Mouse (Mus musculus) thymus, postnatal 10 days (tissue): Measurements from ENCODE around the gene Apex2.

Experiments used
- DNase-seq, 2 experiments: peaks; one replicate each; pipeline ENCODE4 v3.0.0; 2021; ENCODE audit warnings: low spot score in 2 of 2

The Apex2 gene

DNA sequence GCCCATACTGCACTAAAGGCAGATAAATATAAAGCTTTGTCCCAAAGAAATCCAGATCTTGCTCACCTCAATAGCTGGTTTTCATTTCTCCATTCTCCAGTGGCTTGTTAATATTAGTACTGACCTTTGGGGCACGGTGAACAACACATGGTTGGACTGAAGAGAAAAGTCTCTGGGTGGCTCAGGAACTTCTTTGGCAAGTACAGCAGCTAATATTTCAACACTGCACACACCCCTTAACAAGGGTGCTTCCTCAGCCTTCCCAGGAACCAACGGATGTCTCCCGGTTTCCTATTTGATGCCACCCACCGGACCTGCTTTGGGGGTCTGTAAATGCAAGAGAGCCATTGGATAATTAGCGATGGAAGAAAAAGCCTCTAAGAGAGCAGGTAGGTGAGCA is at the start of gene Apex2:
Gene Apex2 (minus strand): TSS at position 173 of the 400 bp plus-strand sequence.
- no peak for DNase-seq

DNA sequence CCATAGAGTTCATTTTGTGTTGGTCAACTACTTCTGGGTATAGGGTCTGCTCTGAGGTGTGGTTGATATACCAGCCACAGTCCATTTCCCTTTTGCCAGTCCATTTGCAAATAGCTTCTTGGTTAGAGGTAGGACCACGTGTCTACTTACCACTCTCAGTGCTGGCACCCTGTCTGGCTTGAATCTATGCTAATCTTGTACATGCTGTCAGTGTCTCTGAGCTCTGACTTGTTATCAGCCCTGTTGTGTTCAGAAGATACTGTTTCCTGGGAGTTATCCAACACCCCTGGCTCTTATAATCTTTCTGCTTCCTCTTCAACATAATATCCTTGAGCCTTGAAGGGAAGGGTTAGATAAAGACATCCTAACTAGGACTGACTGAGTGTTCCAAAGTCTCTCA is 46.8 kb upstream of the Apex2 start:
- no peak for DNase-seq

GRCm38 (mm10) chrX:150598882-150599281 is 9.2 kb upstream of the Apex2 start:
- no peak for DNase-seq

GRCm38 (mm10) chrX:150595016-150595760 is 5.5 kb upstream of the Apex2 start:
- no peak for DNase-seq

DNA sequence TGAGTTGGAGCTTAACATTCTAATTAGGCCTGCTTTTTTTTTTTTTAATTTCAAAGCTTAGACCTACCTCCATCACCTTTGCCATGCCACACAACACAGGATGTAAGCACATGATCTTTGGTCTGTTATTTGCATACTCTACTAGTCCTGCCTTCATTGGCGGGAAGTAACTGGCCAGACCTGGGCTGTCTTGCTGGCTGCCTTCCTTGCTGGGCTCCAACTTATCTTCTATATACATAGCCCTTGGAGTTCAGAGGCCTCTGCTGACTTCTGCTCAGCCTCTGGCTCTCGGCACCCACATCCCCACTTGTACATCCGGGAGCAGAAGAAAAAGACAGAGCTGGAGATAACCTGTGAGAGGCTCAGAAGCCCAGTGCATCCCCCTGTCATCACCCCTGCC is 4.5 kb upstream of the Apex2 start:
- no peak for DNase-seq

GRCm38 (mm10) chrX:150593266-150594035 is 3.8 kb upstream of the Apex2 start:
- no peak for DNase-seq

DNA sequence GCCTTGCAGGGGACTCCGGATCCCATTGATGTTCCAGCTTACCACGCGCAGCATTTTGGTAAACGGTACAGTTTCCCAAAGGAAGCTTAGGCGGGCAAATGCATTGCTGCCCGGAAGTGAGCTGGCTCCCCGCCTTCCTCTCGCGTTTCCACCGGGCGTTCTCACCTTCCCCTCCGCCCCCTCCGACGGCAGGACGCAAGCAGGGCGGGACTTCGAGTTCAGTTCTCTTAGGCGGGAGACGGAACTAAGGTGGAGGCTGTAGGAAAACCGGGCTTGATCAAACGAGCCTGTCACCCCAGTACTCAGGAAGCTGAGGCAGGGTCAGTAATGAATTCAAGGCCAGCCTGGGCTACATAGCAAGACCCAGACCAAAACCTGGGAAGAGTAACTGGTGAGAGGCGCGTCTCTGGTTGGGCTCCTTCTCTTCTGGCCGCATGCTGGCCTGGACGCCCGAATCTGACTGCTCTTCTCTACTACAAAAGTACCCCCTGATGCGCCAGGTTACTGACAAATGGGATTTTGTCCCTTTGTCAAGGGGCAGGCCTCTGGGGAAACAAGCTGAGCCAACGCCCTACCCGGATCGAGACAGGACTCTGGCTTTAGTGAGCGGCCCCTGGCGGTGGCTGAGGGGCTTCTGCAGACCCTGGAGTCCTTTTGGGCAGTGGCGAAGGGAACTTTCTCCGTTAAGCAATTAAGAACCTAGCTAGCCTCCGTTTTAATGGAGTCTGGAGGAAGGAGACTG is 1.5 kb downstream of the Apex2 start, which contains the start of gene Pfkfb1:
Gene Pfkfb1 (plus strand): TSS at position 207 of the 742 bp plus-strand sequence.
- peak; percentile 66 to 67 for DNase-seq

- DNase-seq, result no peak
Measured at GRCm38 (mm10) chrX:150585116-150585515, 4.6 kb downstream of the Apex2 start.

DNA sequence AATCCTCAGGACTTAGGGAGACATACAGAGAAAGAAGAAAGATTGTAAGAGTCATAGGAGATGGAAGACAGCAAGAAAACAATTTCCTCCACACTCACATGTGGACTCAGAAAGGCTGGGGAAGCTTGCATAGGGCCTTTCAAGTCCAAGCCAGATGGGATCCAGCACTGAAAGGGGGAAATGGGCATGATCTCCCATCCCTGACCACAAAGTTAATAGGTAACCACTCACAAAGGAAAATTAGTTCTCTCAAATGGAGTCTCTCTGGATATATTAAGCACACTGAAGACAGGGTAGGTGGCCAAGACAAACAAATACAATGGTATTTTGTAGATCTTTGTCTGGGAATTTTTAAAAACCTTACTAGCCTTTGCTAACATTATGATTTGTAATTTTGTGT is 7.7 kb downstream of the Apex2 start:
- DNase-seq, result no peak

GRCm38 (mm10) chrX:150564644-150565357 is 24.9 kb downstream of the Apex2 start:
- DNase-seq, result no peak

DNA sequence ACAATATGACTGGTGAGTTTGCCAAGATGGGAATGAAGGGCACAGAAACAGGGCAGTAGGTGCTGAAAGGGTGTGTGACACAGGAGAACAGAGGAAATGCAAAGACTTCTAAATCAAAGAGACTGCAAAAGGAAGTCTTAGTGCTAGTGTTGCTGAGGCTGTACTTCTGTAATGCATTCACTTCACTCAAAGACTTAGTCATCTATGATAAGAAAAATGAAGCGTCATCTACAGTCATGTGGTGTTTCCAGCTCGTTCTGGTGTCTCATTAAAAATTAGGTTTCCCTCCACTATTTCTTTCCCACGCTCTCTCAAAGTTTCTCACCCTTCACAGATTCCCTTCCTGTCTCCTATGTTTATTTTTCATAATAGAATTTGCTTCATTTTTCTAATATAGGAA is 35.6 kb downstream of the Apex2 start:
- no peak for DNase-seq

- DNase-seq, result no peak
Measured at GRCm38 (mm10) chrX:150551986-150552385, 37.7 kb downstream of the Apex2 start.

- no peak for DNase-seq
Measured at GRCm38 (mm10) chrX:150549639-150550038, 40.0 kb downstream of the Apex2 start.

DNA sequence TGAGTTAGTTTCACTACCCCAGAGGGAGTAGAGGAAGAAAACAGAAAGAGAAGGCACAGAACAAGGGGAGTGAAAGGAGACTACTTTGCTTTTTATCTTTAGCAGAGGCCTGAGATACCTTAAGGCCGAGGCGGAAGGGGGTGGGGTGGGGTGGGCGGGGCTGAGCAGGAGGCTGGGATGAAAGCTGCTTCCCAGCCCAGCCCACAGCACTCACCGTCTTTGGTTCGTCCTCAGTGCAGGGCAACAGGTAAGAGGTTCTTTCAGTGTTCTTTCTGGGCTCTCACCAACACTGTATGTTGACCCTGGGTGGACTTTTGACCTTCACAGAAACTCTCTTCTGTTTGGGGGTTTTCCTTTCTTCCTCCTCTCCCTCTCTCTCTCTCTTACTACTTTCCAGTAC is 42.4 kb downstream of the Apex2 start, which contains the start of gene Alas2:
Gene Alas2 (plus strand): TSS at position 137 of the 400 bp plus-strand sequence.
- no peak for DNase-seq

DNA sequence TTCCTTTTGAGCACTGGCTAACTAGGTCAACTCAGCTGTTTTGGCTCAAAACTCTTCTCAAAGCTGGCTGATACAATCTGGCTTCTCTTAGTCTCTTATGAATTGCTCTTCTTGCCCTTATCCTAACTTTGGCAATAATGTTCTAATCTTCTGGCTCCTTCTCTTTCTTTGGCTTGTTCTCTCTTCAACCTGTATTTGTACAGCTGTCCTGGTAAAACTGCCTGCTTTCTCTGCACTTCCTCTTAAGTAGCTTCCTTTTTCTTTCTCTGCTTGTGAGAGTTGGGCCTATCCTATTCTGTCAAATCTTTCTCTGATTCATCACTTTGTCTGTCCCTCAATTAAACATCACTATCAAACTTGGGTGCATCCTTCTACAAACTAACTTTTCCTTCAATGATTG is 48.0 kb downstream of the Apex2 start:
- DNase-seq, result no peak

GRCm38 (mm10) chrX:150540111-150540510 is 49.6 kb downstream of the Apex2 start:
- no peak for DNase-seq

- no peak for DNase-seq
Measured at GRCm38 (mm10) chrX:150516477-150516876, 73.2 kb downstream of the Apex2 start.

DNA sequence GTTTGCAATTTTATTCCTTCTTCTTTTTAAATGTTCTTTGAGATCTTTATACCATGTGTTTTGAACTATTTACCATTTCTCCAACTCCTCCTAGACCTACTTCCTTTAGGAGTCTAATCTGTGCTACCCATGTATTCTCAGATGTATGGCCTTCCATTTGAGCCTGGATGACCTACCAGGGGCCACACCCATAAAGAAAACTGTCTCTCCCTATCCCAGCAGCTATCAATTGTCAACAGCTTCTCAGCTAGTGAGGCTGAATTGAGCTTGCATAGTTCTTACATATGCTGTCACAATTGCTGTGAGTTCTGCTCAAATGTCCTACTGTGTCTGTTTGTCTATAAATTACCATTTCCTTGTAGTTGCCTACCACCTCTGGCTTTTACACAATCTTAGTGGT is 73.7 kb downstream of the Apex2 start:
- DNase-seq, result no peak

DNA sequence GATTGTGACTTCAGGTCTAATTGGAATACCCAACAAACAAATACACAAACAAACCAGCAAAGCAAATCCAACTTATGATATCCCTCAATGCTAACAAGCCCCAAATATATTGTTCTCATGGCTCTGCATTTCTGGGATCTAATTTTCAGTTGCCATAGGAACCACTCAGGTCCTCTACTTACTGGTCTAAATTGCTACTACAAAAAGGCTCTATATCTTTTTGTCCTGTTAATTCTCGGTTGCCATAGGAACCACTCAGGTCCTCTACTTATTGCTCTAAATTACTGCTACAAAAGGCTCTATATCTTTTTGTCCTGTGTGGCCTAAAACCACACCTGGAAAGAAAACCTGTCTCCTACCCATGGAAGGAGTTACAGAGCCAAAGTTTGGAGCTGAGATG is 75.5 kb downstream of the Apex2 start:
- no peak for DNase-seq

GRCm38 (mm10) chrX:150511274-150511673 is 78.4 kb downstream of the Apex2 start:
- DNase-seq, result no peak

DNA sequence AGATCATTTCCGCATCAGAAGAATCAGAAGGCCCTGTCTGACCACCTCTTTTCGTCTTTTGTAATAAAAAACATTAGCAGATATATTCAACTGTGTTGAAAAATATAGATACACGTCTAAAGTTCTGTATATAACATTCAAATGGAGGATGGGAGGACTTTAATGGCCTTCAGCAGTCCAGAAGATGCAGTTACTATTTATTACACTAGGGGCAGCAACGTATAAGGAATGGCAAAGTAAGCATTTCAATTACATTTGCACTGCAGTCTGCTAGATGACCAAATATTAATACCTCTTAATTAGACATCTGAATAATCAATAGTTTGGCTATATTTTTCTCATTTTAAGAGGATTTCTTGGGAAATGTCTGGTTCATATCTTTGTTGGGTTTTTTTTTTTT is 79.0 kb downstream of the Apex2 start:
- peak in 1 of 2 experiments; percentile 20 for DNase-seq

- DNase-seq, result no peak
Measured at GRCm38 (mm10) chrX:150508696-150509095, 81.0 kb downstream of the Apex2 start.
